Mouse (Mus musculus) neural tube, embryonic 12.5 days (tissue): ENCODE results near the gene Nmnat1. TPM values are rescaled to one million over a fixed set of nuclear protein-coding genes. Genes with fewer than 3 reads are reported as not detected.
A peak's percentile ranks its signal among the peaks of the same experiment; 100 is the strongest.
"Not testable (repeated sequence)": the region's sequence is repeated elsewhere in the genome, so short reads cannot be mapped to it uniquely, and the experiment has no call there.

Experiments
- ATAC-seq: fragments of 200-750 bp; cut with Nextera tagmentation; 2 replicates; pipeline ENCODE4 v1.8.0; 2017; ENCODE audit warnings: low read depth, mild to moderate bottlenecking, moderate TSS enrichment, moderate library complexity; ENCODE audit not compliant: low FRiP score
- H3K27ac ChIP-seq: fragments of 300-500 bp; sonication (generic); 2 replicates; pipeline ENCODE4 v1.5.1; 2016
- H3K27me3 ChIP-seq: fragments of 300-500 bp; sonication (generic); replicated peaks from 2 replicates; pipeline ENCODE4 v1.6.1; 2016; ENCODE audit warnings: mild to moderate bottlenecking
- H3K36me3 ChIP-seq: fragments of 300-500 bp; sonication (generic); 2 replicates; pipeline ENCODE4 v1.6.1; 2016; ENCODE audit warnings: mild to moderate bottlenecking
- H3K4me1 ChIP-seq: fragments of 300-500 bp; sonication (generic); 2 replicates; pipeline ENCODE4 v1.6.1; 2016
- H3K4me2 ChIP-seq: fragments of 300-500 bp; sonication (generic); replicated peaks from 2 replicates; pipeline ENCODE4 v1.6.1; 2016; ENCODE audit warnings: mild to moderate bottlenecking
- H3K4me3 ChIP-seq: fragments of 300-500 bp; sonication (generic); 2 replicates; pipeline ENCODE4 v1.5.1; 2016
- H3K9ac ChIP-seq: fragments of 300-500 bp; sonication (generic); 2 replicates; pipeline ENCODE4 v1.6.1; 2016; ENCODE audit warnings: mild to moderate bottlenecking
- H3K9me3 ChIP-seq: fragments of 300-500 bp; sonication (generic); 2 replicates; pipeline ENCODE4 v1.6.1; 2016; ENCODE audit warnings: mild to moderate bottlenecking
- WGBS: fragments of 180-500 bp; shearing (Covaris S2); methylation state at CpG from one replicate; pipeline ENCODE4 v1.1.7; 2016; 5-methylcytosine and 5-hydroxymethylcytosine counted together
- polyA plus RNA-seq: library from polyadenylated mRNA; unstranded; fragments of >200 nt; fragmentation: Nextera tagmentation; extraction: Ambion mirVana; gene quantifications from 2 replicates; pipeline ENCODE4 v1.2.1, GENCODE M21; 2016

Gene Nmnat1
- polyA plus RNA-seq, 1 experiment from 2014 or later = 14.0 TPM

DNA sequence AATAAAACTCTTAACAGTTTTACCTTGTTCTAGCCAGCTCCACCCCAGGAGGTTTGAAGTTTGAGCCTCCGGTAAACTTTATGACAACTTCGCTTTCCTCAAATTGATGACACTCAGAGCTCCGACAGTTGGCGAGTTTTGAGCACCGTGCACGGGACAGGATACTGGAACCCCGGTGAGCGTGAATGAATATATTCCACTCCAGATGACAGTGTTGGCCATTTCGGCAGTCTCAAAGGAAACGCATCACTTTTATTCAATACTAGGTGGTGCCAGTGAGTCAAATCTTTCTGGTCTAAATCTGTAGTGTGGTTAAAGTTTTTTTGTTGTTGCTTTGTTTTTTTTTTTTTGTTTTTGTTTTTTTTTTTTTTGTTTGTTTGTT lies 814 bp upstream of the Nmnat1 start:
- H3K4me2 ChIP-seq = peak overlapping the region; percentile 76
- no peak overlapping the region for H3K27ac ChIP-seq
- no peaks in the 10 kb centered on the region for H3K27me3 ChIP-seq
- peaks cover 12% of the 10 kb centered on the region for H3K4me1 ChIP-seq
- H3K9ac ChIP-seq = peak overlapping the region; percentile 78
- peak; percentile 21; the same call in 1 of the 2 replicates for ATAC-seq
- H3K9me3 ChIP-seq = no peaks in the 10 kb centered on the region
- H3K36me3 ChIP-seq = peaks cover 39% of the 10 kb centered on the region
- H3K4me3 ChIP-seq = peak overlapping the region; percentile 80
- WGBS = under 1% methylated on average over 10 of the region's 10 CpGs

DNA sequence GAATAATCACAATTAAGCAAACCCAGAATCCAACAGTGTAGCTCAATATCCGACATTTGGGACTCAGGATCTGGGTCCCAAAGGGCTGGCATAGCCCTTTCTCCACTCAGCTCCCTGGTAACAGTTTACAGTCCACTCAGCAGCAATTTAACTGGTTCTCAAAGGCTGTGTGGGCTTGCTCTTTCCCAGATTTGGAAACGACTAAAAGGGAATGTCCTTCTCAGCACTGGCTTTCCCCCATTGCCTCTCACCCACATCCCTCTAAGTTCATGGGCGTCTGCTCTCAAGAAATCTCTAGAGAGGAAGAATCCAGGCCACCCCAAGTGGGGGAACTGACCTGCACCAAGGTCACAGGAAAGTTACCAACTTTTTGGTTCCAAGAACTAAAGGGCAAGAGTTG lies 436 bp downstream of the Nmnat1 start:
- no peak; the same call in 1 of the 2 replicates for ATAC-seq
- 0 out of 2 replicates have a peak overlapping the region, but pooled peaks have one; percentile 28 for H3K27ac ChIP-seq
- WGBS = 60% methylated on average over 3 of the region's 3 CpGs
- no peaks in the 10 kb centered on the region for H3K9me3 ChIP-seq
- peaks cover 12% of the 10 kb centered on the region for H3K4me1 ChIP-seq
- H3K4me3 ChIP-seq = peak overlapping the region; percentile 80
- no peaks in the 10 kb centered on the region for H3K27me3 ChIP-seq
- peaks cover 29% of the 10 kb centered on the region for H3K36me3 ChIP-seq
- H3K9ac ChIP-seq = peak overlapping the region; percentile 78
- H3K4me2 ChIP-seq = peak overlapping the region; percentile 76

DNA sequence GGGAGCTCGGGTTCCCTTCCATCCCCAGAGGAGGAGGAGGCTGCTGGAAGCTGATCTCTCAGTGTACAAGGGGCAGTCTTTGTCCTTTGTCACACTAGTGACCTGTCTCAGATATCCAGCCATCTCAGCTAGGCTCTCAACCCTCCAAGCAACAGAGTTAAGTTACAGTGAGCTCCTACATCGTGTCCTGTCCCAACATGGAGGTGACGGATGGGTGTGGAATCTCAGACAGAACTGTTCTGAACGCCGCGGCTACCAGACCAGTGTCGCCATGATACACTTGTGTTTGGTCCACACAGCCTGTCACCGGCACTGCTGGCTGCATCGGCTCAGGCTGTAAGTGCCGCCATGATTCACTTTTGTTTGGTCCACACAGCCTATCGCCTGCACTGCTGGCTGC lies 7.9 kb downstream of the Nmnat1 start, which contains the start of gene Tmem274:
Gene Tmem274 (plus strand): TSS at position 301 of the 400 bp plus-strand sequence.
- Histone ChIP-seq H3K4me2 (no peak within 1 kb of the TSS), H3K27me3 (no peaks in the 10 kb centered on the region), H3K36me3 (peaks cover 15% of the 10 kb centered on the region), H3K9me3 (0 out of 2 replicates have a peak, but pooled peaks cover 3% of the 10 kb centered on the region), H3K4me3 (no peak within 1 kb of the TSS), H3K4me1 (no peaks in the 10 kb centered on the region), H3K9ac (no peak within 1 kb of the TSS), H3K27ac (no peak within 1 kb of the TSS)
- no peak for ATAC-seq
- 85% methylated on average over 11 of the region's 11 CpGs for WGBS

DNA sequence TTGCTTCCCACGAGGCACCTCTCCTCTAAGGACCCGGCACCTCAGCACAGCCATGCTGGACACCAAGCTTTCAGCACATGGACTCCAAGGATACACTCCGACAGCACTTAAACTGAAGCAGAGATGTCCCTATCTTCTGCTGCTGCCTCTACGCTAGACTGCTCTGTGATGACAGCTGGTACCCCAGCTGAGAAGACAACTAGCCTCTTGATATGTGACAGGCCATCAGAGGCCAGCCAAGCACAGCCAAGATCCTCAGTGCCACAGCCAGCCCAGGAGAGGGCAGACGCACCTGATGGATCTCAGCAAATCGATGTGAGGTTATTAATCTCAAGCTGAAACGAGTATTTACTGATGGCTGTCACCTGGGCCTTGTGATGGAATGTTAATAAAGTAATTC lies 9.9 kb downstream of the Nmnat1 start:
- Histone ChIP-seq H3K36me3 (peaks cover 22% of the 10 kb centered on the region), H3K4me3 (no peak overlapping the region), H3K4me2 (no peak overlapping the region), H3K4me1 (no peaks in the 10 kb centered on the region), H3K9ac (0 out of 2 replicates have a peak overlapping the region, but pooled peaks have one; percentile 5), H3K27ac (no peak overlapping the region), H3K27me3 (no peaks in the 10 kb centered on the region), H3K9me3 (0 out of 2 replicates have a peak, but pooled peaks cover 3% of the 10 kb centered on the region)
- no peak for ATAC-seq
- 83% methylated on average over 7 of the region's 7 CpGs for WGBS

DNA sequence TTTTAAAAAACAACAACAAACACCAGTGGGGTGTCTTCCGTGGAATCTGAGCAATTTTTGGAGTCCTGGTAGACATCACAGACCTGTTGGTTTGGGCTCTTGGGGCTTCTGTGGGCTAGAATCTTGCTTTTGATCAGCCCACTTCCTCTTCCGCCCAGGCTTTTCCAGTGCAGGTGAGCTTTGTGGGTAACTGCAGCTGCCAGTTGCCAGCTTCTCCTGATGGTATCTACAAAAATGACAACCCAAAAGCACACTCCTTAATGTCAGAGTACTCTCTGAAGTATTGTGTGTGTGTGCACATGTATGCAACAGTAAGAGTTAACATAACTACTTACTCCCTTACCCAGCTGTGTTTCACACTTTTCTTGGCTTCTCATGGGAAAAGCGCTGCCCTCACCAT lies 15.4 kb downstream of the Nmnat1 start:
- Histone ChIP-seq H3K27me3 (no peaks in the 10 kb centered on the region), H3K36me3 (peaks cover 42% of the 10 kb centered on the region), H3K9ac (no peak overlapping the region), H3K4me2 (no peak overlapping the region), H3K27ac (no peak overlapping the region), H3K9me3 (0 out of 2 replicates have a peak, but pooled peaks cover 3% of the 10 kb centered on the region), H3K4me1 (no peaks in the 10 kb centered on the region), H3K4me3 (no peak overlapping the region)
- 95% methylated on average over 3 of the region's 3 CpGs for WGBS
- ATAC-seq = no peak

- no peak overlapping the region for H3K27ac ChIP-seq
- 84% methylated on average over 6 of the region's 6 CpGs for WGBS
- no peak overlapping the region for H3K4me3 ChIP-seq
- H3K9ac ChIP-seq = no peak overlapping the region
- no peak overlapping the region for H3K4me2 ChIP-seq
- peaks cover 8% of the 10 kb centered on the region for H3K36me3 ChIP-seq
- no peaks in the 10 kb centered on the region for H3K9me3 ChIP-seq
- ATAC-seq = no peak
- H3K27me3 ChIP-seq = no peaks in the 10 kb centered on the region
- H3K4me1 ChIP-seq = no peaks in the 10 kb centered on the region
Measured at GRCm38 (mm10) chr4:149463435-149463950, 21.5 kb downstream of the Nmnat1 start.

DNA sequence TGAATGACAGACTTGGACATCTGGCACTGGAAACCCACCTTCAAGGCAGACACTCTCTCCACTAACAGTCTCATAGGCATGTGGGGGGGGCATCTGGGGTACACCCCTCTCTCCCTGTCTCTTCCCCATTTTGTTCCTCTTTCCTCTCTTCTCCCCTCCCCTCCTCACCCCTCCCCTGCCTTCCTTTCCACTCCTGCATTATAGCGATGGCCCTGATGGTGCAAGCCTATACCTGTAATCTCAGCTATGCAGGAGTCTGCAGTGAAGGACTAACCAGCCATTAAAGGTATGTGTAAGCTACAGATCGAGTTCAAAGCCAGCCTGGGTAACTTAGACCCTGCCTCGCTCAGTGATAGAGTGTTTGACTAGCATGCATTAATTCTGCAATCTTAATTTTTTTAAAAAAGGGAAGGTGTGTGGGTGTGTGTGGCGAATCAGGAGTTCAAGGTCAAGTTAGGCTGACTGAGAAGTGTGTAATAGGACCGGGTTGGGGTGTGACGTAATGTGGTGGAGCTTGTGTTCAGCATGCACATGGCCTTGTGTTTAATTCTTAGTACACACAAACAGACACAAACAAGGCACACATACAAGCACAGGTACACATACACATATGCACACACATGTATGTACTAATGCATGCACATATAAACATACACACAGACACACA lies 22.6 kb downstream of the Nmnat1 start:
- Histone ChIP-seq H3K27me3 (no peaks in the 10 kb centered on the region), H3K4me1 (no peaks in the 10 kb centered on the region), H3K9me3 (no peaks in the 10 kb centered on the region), H3K36me3 (peaks cover 2% of the 10 kb centered on the region; the same call in 1 of the 2 replicates), H3K9ac (no peak overlapping the region), H3K4me3 (no peak overlapping the region), H3K27ac (no peak overlapping the region), H3K4me2 (no peak overlapping the region)
- no peak for ATAC-seq
- 81% methylated on average over 6 of the region's 6 CpGs for WGBS

DNA sequence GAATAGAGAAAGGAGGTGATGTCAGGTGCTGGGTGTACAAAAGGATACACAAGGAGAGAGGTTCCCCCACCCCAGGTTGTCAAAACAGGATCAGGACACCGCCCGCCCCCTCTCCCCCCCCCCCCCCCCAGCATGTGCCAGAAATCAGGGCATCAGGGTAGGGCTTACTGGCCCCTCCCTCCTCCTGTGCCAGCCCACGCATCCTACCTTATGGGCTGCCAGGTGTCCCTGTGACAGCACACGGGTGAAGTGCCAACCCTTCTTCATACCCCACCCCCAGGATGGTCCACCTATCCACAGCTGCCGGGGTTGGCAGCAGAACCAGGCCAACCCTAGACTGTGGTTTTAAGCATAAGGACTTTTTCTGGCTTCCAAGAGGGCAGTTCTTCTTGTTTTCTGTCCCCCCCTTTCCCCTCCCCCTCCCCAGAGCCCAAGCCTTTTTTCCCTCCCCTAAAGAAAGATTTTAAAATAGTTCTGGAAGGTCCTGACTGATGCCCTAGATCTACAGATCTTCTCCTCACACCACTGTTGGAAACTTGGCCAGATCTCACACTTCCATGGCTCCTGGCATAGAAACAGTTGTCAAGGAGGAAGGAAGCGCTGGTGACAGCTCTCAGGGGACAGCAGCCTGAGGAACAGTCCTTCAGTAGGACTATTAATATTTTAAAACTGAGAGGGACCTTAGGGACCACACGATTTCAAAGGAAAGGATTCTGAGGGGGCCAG lies 23.3 kb downstream of the Nmnat1 start:
- no peaks in the 10 kb centered on the region for H3K36me3 ChIP-seq
- no peaks in the 10 kb centered on the region for H3K4me1 ChIP-seq
- no peaks in the 10 kb centered on the region for H3K27me3 ChIP-seq
- no peak overlapping the region for H3K27ac ChIP-seq
- WGBS = 77% methylated on average over 5 of the region's 7 CpGs
- no peak overlapping the region for H3K9ac ChIP-seq
- ATAC-seq = no peak
- no peak overlapping the region for H3K4me2 ChIP-seq
- H3K4me3 ChIP-seq = no peak overlapping the region
- no peaks in the 10 kb centered on the region for H3K9me3 ChIP-seq

GRCm38 (mm10) chr4:149460475-149460874 lies 24.5 kb downstream of the Nmnat1 start:
- H3K9ac ChIP-seq, H3K4me2 ChIP-seq, H3K36me3 ChIP-seq, H3K4me3 ChIP-seq, ATAC-seq, H3K27ac ChIP-seq, H3K27me3 ChIP-seq, H3K9me3 ChIP-seq, H3K4me1 ChIP-seq: not testable (repeated sequence)
- WGBS = 94% methylated on average over 2 of the region's 2 CpGs

- Histone ChIP-seq H3K9me3 (no peaks in the 10 kb centered on the region), H3K4me2 (no peak overlapping the region), H3K27ac (no peak overlapping the region), H3K36me3 (no peaks in the 10 kb centered on the region), H3K4me3 (no peak overlapping the region), H3K9ac (no peak overlapping the region), H3K27me3 (no peaks in the 10 kb centered on the region), H3K4me1 (no peaks in the 10 kb centered on the region)
- 81% methylated on average over 1 of the region's 1 CpGs for WGBS
- ATAC-seq = no peak
Measured at GRCm38 (mm10) chr4:149459425-149459824, 25.6 kb downstream of the Nmnat1 start.

- 63% methylated on average over 5 of the region's 5 CpGs for WGBS
- H3K4me1 ChIP-seq = no peaks in the 10 kb centered on the region
- H3K4me3 ChIP-seq = no peak overlapping the region
- no peak overlapping the region for H3K9ac ChIP-seq
- no peaks in the 10 kb centered on the region for H3K36me3 ChIP-seq
- H3K9me3 ChIP-seq = no peaks in the 10 kb centered on the region
- H3K27me3 ChIP-seq = no peaks in the 10 kb centered on the region
- ATAC-seq = no peak
- H3K4me2 ChIP-seq = no peak overlapping the region
- no peak overlapping the region for H3K27ac ChIP-seq
Measured at GRCm38 (mm10) chr4:149458526-149458925, 26.5 kb downstream of the Nmnat1 start.

DNA sequence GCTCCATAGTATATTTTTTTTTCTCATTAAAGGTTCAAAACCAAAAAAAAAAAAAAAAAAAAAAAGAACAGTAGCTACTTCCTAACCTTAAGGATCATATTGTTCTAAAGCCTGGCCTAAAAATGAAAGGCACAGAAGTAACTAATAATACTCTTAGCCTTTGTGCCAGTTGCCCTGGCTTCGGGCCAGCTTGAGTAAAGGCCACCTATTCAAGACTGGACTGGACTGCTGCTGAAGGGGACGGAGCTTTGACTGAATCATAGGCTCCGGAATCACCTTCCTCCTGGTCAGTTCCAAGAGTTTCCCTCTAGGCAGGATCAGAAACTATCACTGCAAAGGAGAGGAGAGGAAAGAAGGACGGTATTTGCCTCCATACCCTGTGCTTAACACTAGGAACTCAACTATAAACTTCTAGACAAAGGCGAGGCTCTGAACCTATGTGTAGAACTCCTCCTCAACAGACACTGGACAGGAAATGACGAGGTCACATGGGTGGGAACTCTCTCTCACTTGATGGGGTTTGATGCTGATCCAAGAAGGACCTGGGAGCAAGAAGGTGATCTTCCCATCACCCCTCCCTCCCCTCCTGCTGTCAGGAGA lies 27.1 kb downstream of the Nmnat1 start:
- no peak for ATAC-seq
- Histone ChIP-seq H3K4me3 (no peak overlapping the region), H3K36me3 (no peaks in the 10 kb centered on the region), H3K9me3 (no peaks in the 10 kb centered on the region), H3K27me3 (no peaks in the 10 kb centered on the region), H3K4me2 (no peak overlapping the region), H3K9ac (no peak overlapping the region), H3K27ac (no peak overlapping the region), H3K4me1 (no peaks in the 10 kb centered on the region)
- WGBS = 75% methylated on average over 6 of the region's 6 CpGs
